Mouse (Mus musculus) forebrain, postnatal 0 days (tissue): ENCODE data around the gene Lrrc43. TPM values are rescaled to one million over a fixed set of nuclear protein-coding genes. Genes with fewer than 3 reads are reported as not detected.

Source experiments
- ATAC-seq: fragments of 200-750 bp; cut with Nextera tagmentation; 2 replicates; pipeline ENCODE4 v1.8.0; 2017; ENCODE audit warnings: mild to moderate bottlenecking, moderate library complexity
- DNase-seq: peaks from one replicate; pipeline ENCODE4 v3.0.0-alpha.2; 2015
- H3K27ac ChIP-seq: fragments of 300-500 bp; sonication (generic); 2 replicates; pipeline ENCODE4 v1.5.1; 2014; ENCODE audit warnings: low read depth, mild to moderate bottlenecking, antibody characterized with exemption, low read length, moderate library complexity, mixed read lengths
- H3K27me3 ChIP-seq: fragments of 300-500 bp; sonication (generic); 2 replicates; pipeline ENCODE4 v1.6.1; 2014; ENCODE audit warnings: mild to moderate bottlenecking, low read length, mixed read lengths; ENCODE audit not compliant: insufficient read depth
- H3K36me3 ChIP-seq: fragments of 300-500 bp; sonication (generic); 2 replicates; pipeline ENCODE4 v1.6.1; 2014; ENCODE audit warnings: mild to moderate bottlenecking, moderate library complexity; ENCODE audit not compliant: insufficient read depth
- H3K4me1 ChIP-seq: fragments of 300-500 bp; sonication (generic); 2 replicates; pipeline ENCODE4 v1.6.1; 2014; ENCODE audit warnings: antibody characterized with exemption; ENCODE audit not compliant: insufficient read depth
- H3K4me2 ChIP-seq: fragments of 300-500 bp; sonication (generic); 2 replicates; pipeline ENCODE4 v1.6.1; 2014; ENCODE audit warnings: low read depth, mild to moderate bottlenecking, moderate library complexity
- H3K4me3 ChIP-seq: fragments of 300-500 bp; sonication (generic); 2 replicates; pipeline ENCODE4 v1.5.1; 2014; ENCODE audit warnings: low read depth, low read length, mixed read lengths
- H3K9ac ChIP-seq: fragments of 300-500 bp; sonication (generic); 2 replicates; pipeline ENCODE4 v1.6.1; 2014; ENCODE audit warnings: mild to moderate bottlenecking
- H3K9me3 ChIP-seq: fragments of 300-500 bp; sonication (generic); 2 replicates; pipeline ENCODE4 v1.6.1; 2016; ENCODE audit warnings: low read length
- CTCF ChIP-seq: sonication (generic); IDR thresholded peaks from 2 replicates; pipeline ENCODE4 v1.5.1; 2016; ENCODE audit warnings: antibody characterized with exemption, control low read depth, low read depth
- WGBS: fragments of 180-500 bp; shearing (Covaris S2); extraction: QIAGEN DNeasy Blood & Tissue Kit; methylation state at CpG from one replicate; pipeline ENCODE4 v1.1.7; 2014; 5-methylcytosine and 5-hydroxymethylcytosine counted together
- polyA plus RNA-seq: library from polyadenylated mRNA; unstranded; fragments of >200 nt; fragmentation: Nextera tagmentation; extraction: Ambion mirVana; gene quantifications from 2 replicates; pipeline ENCODE4 v1.2.1, GENCODE M21; 2015
- total RNA-seq: library from RNA; depleted of rRNA; stranded (reverse); fragments of >200 nt; gene quantifications from 2 replicates; pipeline ENCODE4 v1.2.3, GENCODE M21; 2014

The Lrrc43 gene
- total and polyA plus RNA-seq, 2 experiments from 2014 or later, result 1.3 to 1.5 TPM

DNA sequence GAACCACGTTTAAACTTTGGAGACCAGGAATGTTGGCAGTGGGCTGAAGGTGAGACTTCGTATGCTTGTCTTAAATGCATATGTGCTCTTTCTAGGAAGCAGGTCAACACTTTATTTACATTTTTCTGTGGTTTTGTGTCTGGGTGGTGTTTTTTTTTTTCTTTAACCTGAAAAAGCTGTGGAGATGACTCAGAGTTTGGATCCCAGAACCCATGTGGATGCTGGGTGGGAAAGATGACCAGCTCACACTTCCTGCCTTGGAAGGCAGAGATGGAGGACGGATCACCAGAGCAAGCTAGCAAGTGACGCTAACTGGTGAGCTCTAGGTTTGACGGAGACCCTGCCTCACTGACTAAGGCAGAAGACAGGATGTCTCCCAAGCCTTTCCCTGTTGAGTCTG, 25.8 kb downstream of the Lrrc43 start:
- H3K4me3 ChIP-seq, result no peak overlapping the region
- H3K27ac ChIP-seq, result no peak overlapping the region
- H3K9ac ChIP-seq, result no peak overlapping the region
- DNase-seq (no peak), ATAC-seq (no peak)
- H3K27me3 ChIP-seq, result no peaks in the 10 kb centered on the region
- no peak overlapping the region for H3K4me2 ChIP-seq
- TF ChIP-seq CTCF, result no peak
- WGBS, result 92% methylated on average over 5 of the region's 5 CpGs
- H3K36me3 ChIP-seq, result peaks cover 51% of the 10 kb centered on the region
- no peaks in the 10 kb centered on the region for H3K9me3 ChIP-seq
- no peaks in the 10 kb centered on the region for H3K4me1 ChIP-seq

DNA sequence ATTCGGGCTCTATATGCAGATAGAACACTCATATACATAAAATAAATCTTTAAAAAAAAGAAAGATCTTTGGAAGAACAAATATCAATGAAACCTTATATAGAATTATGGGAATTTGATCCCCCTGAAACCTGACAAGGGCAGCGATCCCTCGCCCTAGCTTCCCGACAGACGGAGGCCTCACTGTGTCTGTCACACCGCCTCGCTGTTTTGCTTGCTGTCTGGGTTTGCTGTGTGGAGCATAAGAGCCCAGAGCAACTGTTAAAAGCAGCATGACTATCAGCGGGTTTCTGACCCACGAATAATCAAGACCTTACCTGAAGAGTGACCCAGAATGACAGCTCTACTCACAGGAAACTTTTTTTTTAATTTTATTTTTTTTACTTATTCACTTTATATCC, 31.6 kb downstream of the Lrrc43 start:
- no peak for ATAC-seq
- no peak for TF ChIP-seq CTCF
- Histone ChIP-seq H3K36me3 (peaks cover 31% of the 10 kb centered on the region), H3K9ac (no peak overlapping the region), H3K4me2 (no peak overlapping the region), H3K4me3 (no peak overlapping the region), H3K9me3 (no peaks in the 10 kb centered on the region), H3K27me3 (no peaks in the 10 kb centered on the region), H3K27ac (no peak overlapping the region), H3K4me1 (peaks cover 12% of the 10 kb centered on the region)
- no peak for DNase-seq
- 92% methylated on average over 9 of the region's 9 CpGs for WGBS

DNA sequence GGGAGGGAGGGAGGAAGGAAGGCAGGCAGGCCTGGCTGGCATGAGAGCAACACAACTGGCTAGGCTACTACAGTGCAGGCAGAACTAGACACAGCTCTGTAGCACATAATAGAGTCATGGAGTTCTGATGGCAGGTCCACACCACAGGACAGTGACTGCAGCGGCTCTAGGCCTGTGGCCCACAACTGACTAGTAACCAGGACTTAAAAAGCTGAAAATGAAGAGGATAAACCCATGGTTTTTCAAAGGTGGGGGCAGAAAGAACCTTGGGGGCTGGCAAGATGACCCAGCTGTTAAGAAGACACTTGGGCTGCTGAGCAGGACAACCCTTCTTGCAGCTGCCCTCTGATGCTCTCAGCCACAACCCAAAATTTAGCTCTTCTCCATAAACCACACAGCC, 32.5 kb downstream of the Lrrc43 start:
- Histone ChIP-seq H3K4me1 (peaks cover 12% of the 10 kb centered on the region), H3K27me3 (no peaks in the 10 kb centered on the region), H3K9ac (no peak overlapping the region), H3K9me3 (no peaks in the 10 kb centered on the region), H3K36me3 (peaks cover 22% of the 10 kb centered on the region), H3K27ac (no peak overlapping the region), H3K4me2 (no peak overlapping the region), H3K4me3 (no peak overlapping the region)
- no peak for TF ChIP-seq CTCF
- WGBS, result 83% methylated on average over 1 of the region's 1 CpGs
- DNase-seq, result no peak
- no peak for ATAC-seq

DNA sequence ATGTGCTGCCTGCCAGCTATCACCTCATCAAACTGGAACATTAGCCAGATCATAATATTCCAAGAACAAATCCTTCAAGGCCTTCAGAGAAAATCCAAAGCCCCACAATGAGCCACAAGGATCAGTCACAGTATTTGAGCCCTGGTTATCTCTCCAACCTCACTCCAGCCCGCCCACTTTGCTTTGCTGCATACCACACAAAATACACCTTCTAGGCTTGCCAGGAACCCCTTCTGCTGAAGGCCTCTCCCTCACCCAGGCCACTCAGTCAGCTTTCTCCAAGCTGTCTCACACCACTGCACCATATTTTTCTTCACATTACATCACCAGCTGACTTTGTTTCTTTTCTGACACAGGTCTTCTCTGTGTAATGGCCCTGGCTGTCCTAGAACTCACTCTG, 33.1 kb downstream of the Lrrc43 start:
- ATAC-seq (no peak), DNase-seq (no peak)
- no peaks in the 10 kb centered on the region for H3K27me3 ChIP-seq
- H3K9me3 ChIP-seq, result no peaks in the 10 kb centered on the region
- no peak for TF ChIP-seq CTCF
- H3K9ac ChIP-seq, result no peak overlapping the region
- peaks cover 18% of the 10 kb centered on the region for H3K36me3 ChIP-seq
- H3K4me2 ChIP-seq, result no peak overlapping the region
- H3K4me1 ChIP-seq, result peaks cover 12% of the 10 kb centered on the region
- H3K27ac ChIP-seq, result no peak overlapping the region
- H3K4me3 ChIP-seq, result no peak overlapping the region
- 90% methylated on average over 1 of the region's 1 CpGs for WGBS

DNA sequence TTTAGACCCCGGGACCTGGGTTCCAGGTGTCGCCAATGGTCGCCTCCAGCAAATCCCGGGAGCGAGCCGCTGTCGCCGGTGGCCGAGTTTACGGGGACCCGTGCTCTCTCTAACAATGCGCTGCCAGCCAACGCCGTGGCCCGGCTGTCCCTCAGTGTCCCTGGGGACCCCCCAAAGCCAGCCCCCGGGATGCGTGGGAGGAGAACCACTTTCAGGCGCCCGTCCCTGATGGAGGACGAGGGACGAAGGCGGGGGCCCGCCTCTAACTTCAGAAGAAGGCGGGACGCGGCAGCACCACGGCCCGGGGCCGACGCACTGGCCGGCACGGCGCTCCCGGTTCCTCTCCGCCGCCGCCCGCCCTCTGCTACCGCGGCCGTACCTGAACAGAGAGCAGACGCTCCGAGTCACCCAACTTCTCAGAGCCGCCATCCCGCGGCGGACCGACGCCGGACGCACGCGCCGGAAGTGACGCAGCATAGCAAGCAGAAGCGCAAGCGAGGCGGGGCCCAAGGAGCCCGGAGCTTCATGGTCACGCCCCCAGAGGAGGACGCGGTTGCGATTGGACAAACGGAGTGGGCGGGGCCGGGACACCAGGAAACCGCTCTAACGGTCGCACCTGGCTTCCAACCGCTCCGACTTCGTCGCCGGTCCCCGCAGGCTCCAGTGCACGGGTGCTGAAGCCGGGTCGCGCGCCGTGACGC, 34.7 kb downstream of the Lrrc43 start, which contains the start of gene Diablo:
Diablo (minus strand) TSS at position 485 of the 701 bp plus-strand sequence.
- peak; percentile 22; the same call in 1 of the 2 replicates for TF ChIP-seq CTCF
- 1% methylated on average over 79 of the region's 82 CpGs for WGBS
- ATAC-seq (peak; percentile 98), DNase-seq (peak; percentile 98)
- no peaks in the 10 kb centered on the region for H3K9me3 ChIP-seq
- peak within 1 kb of the TSS; percentile 74 for H3K27ac ChIP-seq
- H3K4me1 ChIP-seq, result peaks cover 12% of the 10 kb centered on the region
- peak within 1 kb of the TSS; percentile 80 for H3K4me2 ChIP-seq
- peak within 1 kb of the TSS; percentile 63 for H3K9ac ChIP-seq
- no peaks in the 10 kb centered on the region for H3K27me3 ChIP-seq
- peaks cover 20% of the 10 kb centered on the region for H3K36me3 ChIP-seq
- H3K4me3 ChIP-seq, result peak within 1 kb of the TSS; percentile 90

DNA sequence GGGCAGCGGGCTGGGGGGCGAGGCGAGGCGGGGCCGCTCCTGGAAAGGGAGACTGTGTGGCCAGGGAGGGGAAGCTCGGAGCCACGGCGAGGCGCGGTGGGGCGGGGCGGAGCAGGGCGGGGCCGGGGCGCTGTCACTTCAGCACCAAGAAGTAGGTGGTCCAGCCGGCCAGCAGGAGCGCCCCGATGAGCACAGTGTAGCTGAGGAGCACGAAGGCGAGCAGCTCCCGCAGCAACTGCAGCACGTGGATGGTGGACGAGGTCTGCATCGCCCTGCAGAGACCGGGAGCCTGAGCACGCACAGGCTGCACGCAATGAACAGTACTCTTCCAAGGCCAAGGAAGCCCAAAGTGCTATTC, 35.3 kb downstream of the Lrrc43 start:
- no peaks in the 10 kb centered on the region for H3K9me3 ChIP-seq
- peaks cover 21% of the 10 kb centered on the region for H3K36me3 ChIP-seq
- peak overlapping the region; percentile 74; the same call in 1 of the 2 replicates for H3K27ac ChIP-seq
- 0% methylated on average over 23 of the region's 27 CpGs for WGBS
- DNase-seq, result no peak
- H3K4me1 ChIP-seq, result peaks cover 12% of the 10 kb centered on the region
- peak overlapping the region; percentile 90 for H3K4me3 ChIP-seq
- peak overlapping the region; percentile 63 for H3K9ac ChIP-seq
- peak; percentile 83 for ATAC-seq
- peak overlapping the region; percentile 80 for H3K4me2 ChIP-seq
- peak; percentile 30 for TF ChIP-seq CTCF
- no peaks in the 10 kb centered on the region for H3K27me3 ChIP-seq

DNA sequence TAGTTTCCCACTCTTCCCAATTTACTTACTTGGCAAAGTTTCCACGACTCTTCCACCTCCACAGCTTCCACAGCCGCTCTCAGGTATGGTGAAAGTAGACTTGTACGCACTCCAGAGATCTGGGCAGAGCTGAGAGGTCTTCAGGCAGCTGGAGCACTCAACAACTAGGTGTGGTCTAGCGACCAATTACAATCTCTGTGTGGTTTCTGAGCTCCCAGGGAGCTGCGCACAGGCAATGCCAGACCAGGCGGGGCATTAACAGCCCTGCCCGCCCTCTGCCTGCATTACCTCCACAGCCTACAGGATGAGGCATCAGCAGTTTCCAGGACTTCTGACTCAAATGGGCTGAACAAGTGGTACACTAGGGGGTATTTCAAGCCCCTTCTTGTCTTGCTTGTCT, 36.2 kb downstream of the Lrrc43 start, which contains the start of gene Gm49027:
Gm49027 (minus strand) TSS at position 208 of the 400 bp plus-strand sequence.
- H3K9ac ChIP-seq, result peak within 1 kb of the TSS; percentile 63
- peaks cover 12% of the 10 kb centered on the region for H3K4me1 ChIP-seq
- DNase-seq, result no peak
- peak within 1 kb of the TSS; percentile 74; the same call in 1 of the 2 replicates for H3K27ac ChIP-seq
- TF ChIP-seq CTCF, result no peak
- 80% methylated on average over 7 of the region's 7 CpGs for WGBS
- peaks cover 27% of the 10 kb centered on the region for H3K36me3 ChIP-seq
- H3K9me3 ChIP-seq, result no peaks in the 10 kb centered on the region
- H3K27me3 ChIP-seq, result no peaks in the 10 kb centered on the region
- peak within 1 kb of the TSS; percentile 90 for H3K4me3 ChIP-seq
- ATAC-seq, result no peak
- peak within 1 kb of the TSS; percentile 80 for H3K4me2 ChIP-seq
